Mouse (Mus musculus): ENCODE results near the gene Carns1. TPM values are rescaled to one million over a fixed set of nuclear protein-coding genes. Genes with fewer than 3 reads are reported as not detected.

Gene Carns1
- polyA plus RNA-seq, 1 experiment from 2014 or later, result 3.1 TPM

GRCm38 (mm10) chr19:4159049-4159448 lies 16.2 kb downstream of the Carns1 start:
- ATAC-seq (replicated peaks; ENCODE audit: low FRiP score, low TSS enrichment, low read depth), result no peak
- Histone ChIP-seq H3K4me2 (ENCODE audit: low read length) (no peak overlapping the region), H3K4me3 (ENCODE audit: low read depth, low read length) (no peak overlapping the region), H3K27ac (ENCODE audit: low read depth) (no peak overlapping the region), H3K27me3 (replicated peaks; ENCODE audit: control insufficient read depth, insufficient read depth, low read length) (no peaks in the 10 kb centered on the region), H3K4me1 (replicated peaks; ENCODE audit: control insufficient read depth, insufficient read depth, low read length) (peaks cover 11% of the 10 kb centered on the region), H3K9me3 (ENCODE audit: control insufficient read depth, low read length) (no peaks in the 10 kb centered on the region), H3K9ac (ENCODE audit: low read length) (no peak overlapping the region), H3K36me3 (ENCODE audit: control insufficient read depth, insufficient read depth, low read length) (peaks cover 55% of the 10 kb centered on the region)
- 92% methylated on average over 8 of the region's 8 CpGs for WGBS
- no peak for DNase-seq (ENCODE audit: low spot score)

GRCm38 (mm10) chr19:4156771-4157170 lies 18.5 kb downstream of the Carns1 start:
- Histone ChIP-seq H3K36me3 (ENCODE audit: control insufficient read depth, insufficient read depth, low read length) (peaks cover 72% of the 10 kb centered on the region), H3K4me1 (replicated peaks; ENCODE audit: control insufficient read depth, insufficient read depth, low read length) (no peaks in the 10 kb centered on the region), H3K27ac (ENCODE audit: low read depth) (no peak overlapping the region), H3K9ac (ENCODE audit: low read length) (no peak overlapping the region), H3K27me3 (replicated peaks; ENCODE audit: control insufficient read depth, insufficient read depth, low read length) (no peaks in the 10 kb centered on the region), H3K4me3 (ENCODE audit: low read depth, low read length) (no peak overlapping the region), H3K4me2 (ENCODE audit: low read length) (no peak overlapping the region), H3K9me3 (ENCODE audit: control insufficient read depth, low read length) (no peaks in the 10 kb centered on the region)
- WGBS, result 87% methylated on average over 12 of the region's 12 CpGs
- no peak for ATAC-seq (replicated peaks; ENCODE audit: low FRiP score, low TSS enrichment, low read depth)
- DNase-seq (ENCODE audit: low spot score), result no peak

GRCm38 (mm10) chr19:4156073-4156579 lies 19.2 kb downstream of the Carns1 start:
- peaks cover 70% of the 10 kb centered on the region for H3K36me3 ChIP-seq (ENCODE audit: control insufficient read depth, insufficient read depth, low read length)
- H3K4me1 ChIP-seq (replicated peaks; ENCODE audit: control insufficient read depth, insufficient read depth, low read length), result no peaks in the 10 kb centered on the region
- no peaks in the 10 kb centered on the region for H3K27me3 ChIP-seq (replicated peaks; ENCODE audit: control insufficient read depth, insufficient read depth, low read length)
- 76% methylated on average over 20 of the region's 20 CpGs for WGBS
- no peak overlapping the region for H3K4me3 ChIP-seq (ENCODE audit: low read depth, low read length)
- H3K4me2 ChIP-seq (ENCODE audit: low read length), result no peak overlapping the region
- no peaks in the 10 kb centered on the region for H3K9me3 ChIP-seq (ENCODE audit: control insufficient read depth, low read length)
- no peak overlapping the region for H3K27ac ChIP-seq (ENCODE audit: low read depth)
- no peak overlapping the region for H3K9ac ChIP-seq (ENCODE audit: low read length)
- DNase-seq (ENCODE audit: low spot score) (no peak), ATAC-seq (replicated peaks; ENCODE audit: low FRiP score, low TSS enrichment, low read depth) (no peak)

- no peak for ATAC-seq (replicated peaks; ENCODE audit: low FRiP score, low TSS enrichment, low read depth)
- Histone ChIP-seq H3K27me3 (replicated peaks; ENCODE audit: control insufficient read depth, insufficient read depth, low read length) (no peaks in the 10 kb centered on the region), H3K36me3 (ENCODE audit: control insufficient read depth, insufficient read depth, low read length) (peaks cover 70% of the 10 kb centered on the region), H3K4me3 (ENCODE audit: low read depth, low read length) (no peak overlapping the region), H3K9me3 (ENCODE audit: control insufficient read depth, low read length) (no peaks in the 10 kb centered on the region), H3K4me1 (replicated peaks; ENCODE audit: control insufficient read depth, insufficient read depth, low read length) (no peaks in the 10 kb centered on the region), H3K27ac (ENCODE audit: low read depth) (no peak overlapping the region), H3K4me2 (ENCODE audit: low read length) (no peak overlapping the region), H3K9ac (ENCODE audit: low read length) (no peak overlapping the region)
- DNase-seq (ENCODE audit: low spot score), result no peak
- WGBS, result 80% methylated on average over 6 of the region's 6 CpGs
Observed at GRCm38 (mm10) chr19:4155223-4156072, 19.8 kb downstream of the Carns1 start.

GRCm38 (mm10) chr19:4154437-4155222 lies 20.6 kb downstream of the Carns1 start:
- Histone ChIP-seq H3K27me3 (replicated peaks; ENCODE audit: control insufficient read depth, insufficient read depth, low read length) (no peaks in the 10 kb centered on the region), H3K27ac (ENCODE audit: low read depth) (no peak overlapping the region), H3K4me3 (ENCODE audit: low read depth, low read length) (no peak overlapping the region), H3K36me3 (ENCODE audit: control insufficient read depth, insufficient read depth, low read length) (peaks cover 67% of the 10 kb centered on the region), H3K4me1 (replicated peaks; ENCODE audit: control insufficient read depth, insufficient read depth, low read length) (peaks cover 3% of the 10 kb centered on the region; the same call in 1 of the 2 replicates), H3K4me2 (ENCODE audit: low read length) (no peak overlapping the region), H3K9me3 (ENCODE audit: control insufficient read depth, low read length) (no peaks in the 10 kb centered on the region), H3K9ac (ENCODE audit: low read length) (no peak overlapping the region)
- WGBS, result 77% methylated on average over 13 of the region's 13 CpGs
- DNase-seq (ENCODE audit: low spot score), result no peak
- ATAC-seq (replicated peaks; ENCODE audit: low FRiP score, low TSS enrichment, low read depth), result no peak

- 71% methylated on average over 11 of the region's 11 CpGs for WGBS
Observed at GRCm38 (mm10) chr19:4153232-4153654, 22.0 kb downstream of the Carns1 start, which contains the start of gene Ptprcap. Gene Ptprcap, plus strand, starts transcription at chr19:4153604.

GRCm38 (mm10) chr19:4152445-4153231 lies 22.6 kb downstream of the Carns1 start:
- no peak for ATAC-seq (replicated peaks; ENCODE audit: low FRiP score, low TSS enrichment, low read depth)

More at GRCm38 (mm10) chr19:4153232-4153654, 22.0 kb downstream of the Carns1 start, which contains the start of gene Ptprcap:
- H3K4me3 ChIP-seq (ENCODE audit: low read depth, low read length), result no peak within 1 kb of the TSS
- H3K9ac ChIP-seq (ENCODE audit: low read length), result no peak within 1 kb of the TSS
- no peaks in the 10 kb centered on the region for H3K27me3 ChIP-seq (replicated peaks; ENCODE audit: control insufficient read depth, insufficient read depth, low read length)
- H3K4me1 ChIP-seq (replicated peaks; ENCODE audit: control insufficient read depth, insufficient read depth, low read length), result peaks cover 11% of the 10 kb centered on the region
- H3K4me2 ChIP-seq (ENCODE audit: low read length), result no peak within 1 kb of the TSS
- no peak for ATAC-seq (replicated peaks; ENCODE audit: low FRiP score, low TSS enrichment, low read depth)
- DNase-seq (ENCODE audit: low spot score), result no peak
- peaks cover 55% of the 10 kb centered on the region for H3K36me3 ChIP-seq (ENCODE audit: control insufficient read depth, insufficient read depth, low read length)
- no peaks in the 10 kb centered on the region for H3K9me3 ChIP-seq (ENCODE audit: control insufficient read depth, low read length)
- H3K27ac ChIP-seq (ENCODE audit: low read depth), result no peak within 1 kb of the TSS

GRCm38 (mm10) chr19:4151898-4152297 lies 23.4 kb downstream of the Carns1 start:
- peaks cover 17% of the 10 kb centered on the region for H3K4me1 ChIP-seq (replicated peaks; ENCODE audit: control insufficient read depth, insufficient read depth, low read length)
- H3K27ac ChIP-seq (ENCODE audit: low read depth), result no peak overlapping the region
- ATAC-seq (replicated peaks; ENCODE audit: low FRiP score, low TSS enrichment, low read depth) (no peak), DNase-seq (ENCODE audit: low spot score) (no peak)
- H3K9ac ChIP-seq (ENCODE audit: low read length), result no peak overlapping the region
- WGBS, result 85% methylated on average over 5 of the region's 5 CpGs
- no peaks in the 10 kb centered on the region for H3K27me3 ChIP-seq (replicated peaks; ENCODE audit: control insufficient read depth, insufficient read depth, low read length)
- H3K36me3 ChIP-seq (ENCODE audit: control insufficient read depth, insufficient read depth, low read length), result peaks cover 41% of the 10 kb centered on the region
- no peak overlapping the region for H3K4me2 ChIP-seq (ENCODE audit: low read length)
- H3K4me3 ChIP-seq (ENCODE audit: low read depth, low read length), result no peak overlapping the region
- no peaks in the 10 kb centered on the region for H3K9me3 ChIP-seq (ENCODE audit: control insufficient read depth, low read length)

More at GRCm38 (mm10) chr19:4152445-4153231, 22.6 kb downstream of the Carns1 start:
- no peak for DNase-seq (ENCODE audit: low spot score)
- H3K9ac ChIP-seq (ENCODE audit: low read length), result no peak overlapping the region
- no peaks in the 10 kb centered on the region for H3K27me3 ChIP-seq (replicated peaks; ENCODE audit: control insufficient read depth, insufficient read depth, low read length)
- H3K4me2 ChIP-seq (ENCODE audit: low read length), result no peak overlapping the region
- H3K9me3 ChIP-seq (ENCODE audit: control insufficient read depth, low read length), result no peaks in the 10 kb centered on the region
- peaks cover 49% of the 10 kb centered on the region for H3K36me3 ChIP-seq (ENCODE audit: control insufficient read depth, insufficient read depth, low read length)
- no peak overlapping the region for H3K4me3 ChIP-seq (ENCODE audit: low read depth, low read length)
- peaks cover 17% of the 10 kb centered on the region for H3K4me1 ChIP-seq (replicated peaks; ENCODE audit: control insufficient read depth, insufficient read depth, low read length)
- WGBS, result 90% methylated on average over 8 of the region's 8 CpGs
- no peak overlapping the region for H3K27ac ChIP-seq (ENCODE audit: low read depth)
